Mouse (Mus musculus) T-helper 17 cell (primary cell): Measurements from ENCODE around the gene Atp6v1g1.

ENCODE experiments used
- in situ Hi-C, 2 experiments: fragments of 300-600 bp; cut with MboI, MseI; formaldehyde crosslinking; loops; 1 replicate in 1 of 2; 2 replicates in 1 of 2; pipeline ENCODE4 v1.15.1; 2025; ENCODE audit warnings: high pct_unique_total_duplicates in 2 of 2

Atp6v1g1 gene

GRCm38 (mm10) chr4:63546441-63547055, 2.0 kb downstream of the Atp6v1g1 start:
- in situ Hi-C loops = no loop called here

- in situ Hi-C loops = no loop called here
These were observed 3.2 kb downstream of the Atp6v1g1 start for GRCm38 (mm10) chr4:63547799-63548198.

GRCm38 (mm10) chr4:63548491-63548890, 3.9 kb downstream of the Atp6v1g1 start:
- in situ Hi-C loops = no loop called here

GRCm38 (mm10) chr4:63550908-63551307, 6.3 kb downstream of the Atp6v1g1 start:
- in situ Hi-C loops = no loop called here

GRCm38 (mm10) chr4:63552865-63553264, 8.3 kb downstream of the Atp6v1g1 start:
- in situ Hi-C loops = no loop called here

- in situ Hi-C loops = no loop called here
These were observed 9.4 kb downstream of the Atp6v1g1 start for GRCm38 (mm10) chr4:63553789-63554576.

- in situ Hi-C loops = loop anchor here in 1 of 2 experiments (5.0 kb wide), 1 partner anchor 817 kb away; no protein-coding TSS in a partner anchor
These were observed 10.0 kb downstream of the Atp6v1g1 start for GRCm38 (mm10) chr4:63554616-63555015.

- in situ Hi-C loops = loop anchor here in 1 of 2 experiments (5.0 kb wide), 1 partner anchor 818 kb away; no protein-coding TSS in a partner anchor
These were observed 10.5 kb downstream of the Atp6v1g1 start for GRCm38 (mm10) chr4:63555111-63555510.

- in situ Hi-C loops = loop anchor here in 1 of 2 experiments (5.0 kb wide), 1 partner anchor 819 kb away; no protein-coding TSS in a partner anchor
These were observed 12.1 kb downstream of the Atp6v1g1 start for GRCm38 (mm10) chr4:63556665-63557064.

GRCm38 (mm10) chr4:63557124-63558059, 12.8 kb downstream of the Atp6v1g1 start:
- in situ Hi-C loops = loop anchor here in 1 of 2 experiments (5.0 kb wide), 1 partner anchor 820 kb away; no protein-coding TSS in a partner anchor

GRCm38 (mm10) chr4:63558407-63559081, 14.0 kb downstream of the Atp6v1g1 start, which contains the start of gene Tmem268:
TSS of gene Tmem268 (plus strand) at chr4:63558781.
- in situ Hi-C loops = loop anchor here in 1 of 2 experiments (5.0 kb wide), 1 partner anchor 821 kb away; no protein-coding TSS in a partner anchor

- in situ Hi-C loops = loop anchor here in 1 of 2 experiments (5.0 kb wide), 1 partner anchor 822 kb away; no protein-coding TSS in a partner anchor
These were observed 14.6 kb downstream of the Atp6v1g1 start for GRCm38 (mm10) chr4:63559127-63559697.

GRCm38 (mm10) chr4:63560079-63560478, 15.5 kb downstream of the Atp6v1g1 start:
- in situ Hi-C loops = loop anchor here (5.0 kb wide), 2 partner anchors 58 to 148 kb away; no protein-coding TSS in a partner anchor

- in situ Hi-C loops = loop anchor here (5.0 kb wide), 2 partner anchors 60 to 150 kb away; no protein-coding TSS in a partner anchor
These were observed 17.5 kb downstream of the Atp6v1g1 start for GRCm38 (mm10) chr4:63561861-63562675.

- in situ Hi-C loops = loop anchor here (5.0 kb wide), 2 partner anchors 60 to 150 kb away; no protein-coding TSS in a partner anchor
These were observed 18.2 kb downstream of the Atp6v1g1 start for GRCm38 (mm10) chr4:63562742-63563141.

- in situ Hi-C loops = no loop called here
These were observed 23.3 kb downstream of the Atp6v1g1 start for GRCm38 (mm10) chr4:63567712-63568390.

- in situ Hi-C loops = no loop called here
These were observed 24.8 kb downstream of the Atp6v1g1 start for GRCm38 (mm10) chr4:63569322-63569721.

GRCm38 (mm10) chr4:63570208-63570781, 25.7 kb downstream of the Atp6v1g1 start:
- in situ Hi-C loops = no loop called here
